Mouse (Mus musculus) forebrain, embryonic 10.5 days (tissue): ENCODE results near the gene Mrgprg. TPM values are rescaled to one million over a fixed set of nuclear protein-coding genes. Genes with fewer than 3 reads are reported as not detected.
A peak's percentile ranks its signal among the peaks of the same experiment; 100 is the strongest.

Experiments used
- DNase-seq: peaks from one replicate; pipeline ENCODE4 v3.0.0-alpha.2; 2017; ENCODE audit warnings: low spot score; ENCODE audit errors: extremely low spot score
- H3K27ac ChIP-seq: fragments of 300-500 bp; sonication (generic); 2 replicates; pipeline ENCODE4 v1.5.1; 2016; ENCODE audit warnings: mild to moderate bottlenecking
- H3K27me3 ChIP-seq: fragments of 300-500 bp; sonication (generic); 2 replicates; pipeline ENCODE4 v1.6.1; 2016; ENCODE audit warnings: mild to moderate bottlenecking; ENCODE audit not compliant: poor library complexity, severe bottlenecking
- H3K36me3 ChIP-seq: fragments of 300-500 bp; sonication (generic); replicated peaks from 2 replicates; pipeline ENCODE4 v1.6.1; 2016; ENCODE audit warnings: mild to moderate bottlenecking, moderate library complexity
- H3K4me1 ChIP-seq: fragments of 300-500 bp; sonication (generic); 2 replicates; pipeline ENCODE4 v1.6.1; 2016
- H3K4me3 ChIP-seq: fragments of 300-500 bp; sonication (generic); 2 replicates; pipeline ENCODE4 v1.5.1; 2016; ENCODE audit warnings: mild to moderate bottlenecking, moderate library complexity
- H3K9me3 ChIP-seq: fragments of 300-500 bp; sonication (generic); 2 replicates; pipeline ENCODE4 v1.6.1; 2016; ENCODE audit warnings: mild to moderate bottlenecking, moderate library complexity
- WGBS: fragments of 180-500 bp; shearing (Covaris S2); methylation state at CpG from one replicate; pipeline ENCODE4 v1.1.7; 2016; 5-methylcytosine and 5-hydroxymethylcytosine counted together
- polyA plus RNA-seq: library from polyadenylated mRNA; unstranded; fragments of >200 nt; fragmentation: Nextera tagmentation; extraction: Ambion mirVana; gene quantifications from 2 replicates; pipeline ENCODE4 v1.2.1, GENCODE M21; 2016

The Mrgprg gene
- polyA plus RNA-seq, 1 experiment from 2014 or later: not detected

- Histone ChIP-seq H3K27ac (no peak overlapping the region), H3K4me1 (peaks cover 19% of the 10 kb centered on the region)
- 77% methylated on average over 1 of the region's 1 CpGs for WGBS
These were observed 15.4 kb downstream of the Mrgprg start for GRCm38 (mm10) chr7:143751380-143751779.

GRCm38 (mm10) chr7:143749045-143749444, 17.7 kb downstream of the Mrgprg start:
- Histone ChIP-seq H3K4me1 (peaks cover 15% of the 10 kb centered on the region), H3K27me3 (peaks cover 31% of the 10 kb centered on the region), H3K4me3 (no peak overlapping the region; the same call in 1 of the 2 replicates), H3K27ac (0 out of 2 replicates have a peak overlapping the region, but pooled peaks have one; percentile 62), H3K9me3 (no peaks in the 10 kb centered on the region), H3K36me3 (no peaks in the 10 kb centered on the region)
- no peak for DNase-seq
- 73% methylated on average over 3 of the region's 3 CpGs for WGBS

More at GRCm38 (mm10) chr7:143751380-143751779, 15.4 kb downstream of the Mrgprg start:
- Histone ChIP-seq H3K27me3 (peaks cover 54% of the 10 kb centered on the region), H3K9me3 (no peaks in the 10 kb centered on the region), H3K36me3 (no peaks in the 10 kb centered on the region), H3K4me3 (no peak overlapping the region)
- no peak for DNase-seq

- Histone ChIP-seq H3K27me3 (peaks cover 29% of the 10 kb centered on the region), H3K27ac (peak overlapping the region; percentile 62; the same call in 1 of the 2 replicates), H3K4me3 (peak overlapping the region; percentile 37), H3K4me1 (peaks cover 15% of the 10 kb centered on the region), H3K36me3 (no peaks in the 10 kb centered on the region), H3K9me3 (no peaks in the 10 kb centered on the region)
- 4% methylated on average over 16 of the region's 16 CpGs for WGBS
- peak; percentile 87 for DNase-seq
These were observed 18.5 kb downstream of the Mrgprg start for GRCm38 (mm10) chr7:143748041-143748868.

- H3K4me1 ChIP-seq: peaks cover 30% of the 10 kb centered on the region
- H3K36me3 ChIP-seq: no peaks in the 10 kb centered on the region
- peak overlapping the region; percentile 71 for H3K4me3 ChIP-seq
- no peak for DNase-seq
- 21% methylated on average over 2 of the region's 2 CpGs for WGBS
- peak overlapping the region; percentile 88 for H3K27ac ChIP-seq
- peaks cover 50% of the 10 kb centered on the region for H3K27me3 ChIP-seq
- no peaks in the 10 kb centered on the region for H3K9me3 ChIP-seq
These were observed 26.1 kb downstream of the Mrgprg start for GRCm38 (mm10) chr7:143740653-143741052.

- H3K9me3 ChIP-seq: no peaks in the 10 kb centered on the region
- H3K27ac ChIP-seq: peak overlapping the region; percentile 88
- no peaks in the 10 kb centered on the region for H3K36me3 ChIP-seq
- DNase-seq: peak; percentile 78
- peak overlapping the region; percentile 71 for H3K4me3 ChIP-seq
- H3K4me1 ChIP-seq: peaks cover 30% of the 10 kb centered on the region
- 3% methylated on average over 38 of the region's 38 CpGs for WGBS
- peaks cover 50% of the 10 kb centered on the region for H3K27me3 ChIP-seq
These were observed 27.0 kb downstream of the Mrgprg start for GRCm38 (mm10) chr7:143739511-143740461.

- Histone ChIP-seq H3K36me3 (no peaks in the 10 kb centered on the region), H3K27ac (0 out of 2 replicates have a peak overlapping the region, but pooled peaks have one; percentile 6), H3K27me3 (peaks cover 50% of the 10 kb centered on the region), H3K9me3 (no peaks in the 10 kb centered on the region), H3K4me3 (peak overlapping the region; percentile 71; the same call in 1 of the 2 replicates), H3K4me1 (peaks cover 30% of the 10 kb centered on the region)
- DNase-seq: no peak
- WGBS: 49% methylated on average over 5 of the region's 5 CpGs
These were observed 28.2 kb downstream of the Mrgprg start for GRCm38 (mm10) chr7:143738601-143739006.

GRCm38 (mm10) chr7:143738194-143738593, 28.6 kb downstream of the Mrgprg start:
- H3K4me3 ChIP-seq: no peak overlapping the region
- WGBS: 85% methylated on average over 6 of the region's 6 CpGs
- 0 out of 2 replicates have a peak overlapping the region, but pooled peaks have one; percentile 6 for H3K27ac ChIP-seq
- H3K9me3 ChIP-seq: no peaks in the 10 kb centered on the region
- H3K27me3 ChIP-seq: peaks cover 50% of the 10 kb centered on the region
- no peaks in the 10 kb centered on the region for H3K36me3 ChIP-seq
- DNase-seq: no peak
- peaks cover 30% of the 10 kb centered on the region for H3K4me1 ChIP-seq

GRCm38 (mm10) chr7:143733746-143734145, 33.0 kb downstream of the Mrgprg start:
- H3K9me3 ChIP-seq: no peaks in the 10 kb centered on the region
- no peak overlapping the region for H3K27ac ChIP-seq
- H3K4me3 ChIP-seq: no peak overlapping the region
- peaks cover 12% of the 10 kb centered on the region for H3K4me1 ChIP-seq
- no peaks in the 10 kb centered on the region for H3K36me3 ChIP-seq
- no peak for DNase-seq
- peaks cover 9% of the 10 kb centered on the region for H3K27me3 ChIP-seq
- WGBS: 88% methylated on average over 4 of the region's 4 CpGs

GRCm38 (mm10) chr7:143729886-143730285, 36.9 kb downstream of the Mrgprg start:
- no peak for DNase-seq
- Histone ChIP-seq H3K9me3 (no peaks in the 10 kb centered on the region), H3K27me3 (no peaks in the 10 kb centered on the region), H3K27ac (no peak overlapping the region), H3K4me1 (peaks cover 3% of the 10 kb centered on the region; the same call in 1 of the 2 replicates), H3K4me3 (no peak overlapping the region), H3K36me3 (no peaks in the 10 kb centered on the region)
- WGBS: 85% methylated on average over 10 of the region's 10 CpGs

GRCm38 (mm10) chr7:143726396-143726795, 40.4 kb downstream of the Mrgprg start:
- H3K36me3 ChIP-seq: no peaks in the 10 kb centered on the region
- peaks cover 3% of the 10 kb centered on the region; the same call in 1 of the 2 replicates for H3K4me1 ChIP-seq
- no peak overlapping the region for H3K4me3 ChIP-seq
- DNase-seq: no peak
- no peaks in the 10 kb centered on the region for H3K9me3 ChIP-seq
- WGBS: 81% methylated on average over 4 of the region's 4 CpGs
- no peak overlapping the region for H3K27ac ChIP-seq
- H3K27me3 ChIP-seq: no peaks in the 10 kb centered on the region

GRCm38 (mm10) chr7:143723841-143724240, 43.0 kb downstream of the Mrgprg start:
- 85% methylated on average over 4 of the region's 4 CpGs for WGBS
- H3K36me3 ChIP-seq: no peaks in the 10 kb centered on the region
- no peaks in the 10 kb centered on the region for H3K9me3 ChIP-seq
- no peaks in the 10 kb centered on the region for H3K27me3 ChIP-seq
- no peak overlapping the region for H3K4me3 ChIP-seq
- peaks cover 11% of the 10 kb centered on the region for H3K4me1 ChIP-seq
- DNase-seq: no peak
- no peak overlapping the region for H3K27ac ChIP-seq

- Histone ChIP-seq H3K27me3 (no peaks in the 10 kb centered on the region), H3K4me1 (peaks cover 21% of the 10 kb centered on the region), H3K36me3 (no peaks in the 10 kb centered on the region), H3K9me3 (no peaks in the 10 kb centered on the region), H3K4me3 (no peak overlapping the region), H3K27ac (no peak overlapping the region)
- WGBS: 86% methylated on average over 5 of the region's 5 CpGs
- no peak for DNase-seq
These were observed 44.1 kb downstream of the Mrgprg start for GRCm38 (mm10) chr7:143722646-143723045.
